Mouse (Mus musculus) cerebellum, adult 2 months (tissue): ENCODE measurements around the gene Uck1. TPM values are rescaled to one million over a fixed set of nuclear protein-coding genes. Genes with fewer than 3 reads are reported as not detected.

Experiments
- DNase-seq, 2 experiments: peaks; one replicate each; pipeline ENCODE4 v3.0.0; 2021
- H3K27ac ChIP-seq: fragments of 200-500 bp; 2 replicates; pipeline ENCODE4 v1.5.1; 2012; ENCODE audit warnings: low read length, control low read depth, inconsistent platforms; ENCODE audit not compliant: insufficient read depth
- H3K27me3 ChIP-seq: fragments of 200-500 bp; 2 replicates; pipeline ENCODE4 v1.6.1; 2012; ENCODE audit warnings: inconsistent platforms, mild to moderate bottlenecking, low read length, moderate library complexity; ENCODE audit not compliant: control insufficient read depth, insufficient read depth
- H3K4me1 ChIP-seq: fragments of 200-500 bp; 2 replicates; pipeline ENCODE4 v1.6.1; 2011; ENCODE audit warnings: low read length; ENCODE audit not compliant: control insufficient read depth, insufficient read depth
- H3K4me3 ChIP-seq: fragments of 200-500 bp; replicated peaks from 2 replicates; pipeline ENCODE3; 2011; ENCODE audit warnings: mild to moderate bottlenecking, low read depth, low read length, control low read depth; ENCODE audit not compliant: insufficient read depth
- CTCF ChIP-seq: fragments of 200-500 bp; IDR thresholded peaks from 2 replicates; pipeline ENCODE4 v1.5.1; 2011; ENCODE audit warnings: low read depth, mild to moderate bottlenecking, control low read depth, low read length, moderate library complexity, borderline replicate concordance; ENCODE audit not compliant: insufficient read depth
- POLR2A ChIP-seq: fragments of 200-500 bp; IDR thresholded peaks from 2 replicates; pipeline ENCODE4 v1.6.1; 2011; ENCODE audit warnings: low read length, control low read depth, borderline replicate concordance; ENCODE audit not compliant: insufficient read depth
- WGBS: fragments of 180-500 bp; shearing (Covaris S2); methylation state at CpG from one replicate; pipeline ENCODE4 v1.1.7; 2018; 5-methylcytosine and 5-hydroxymethylcytosine counted together
- polyA plus RNA-seq: library from polyadenylated mRNA; depleted of rRNA; stranded (reverse); fragments of >200 nt; gene quantifications from 2 replicates; pipeline ENCODE4 v1.2.3, GENCODE M21; 2012

Gene Uck1
- polyA plus RNA-seq, 1 experiment, result 72.0 TPM

DNA sequence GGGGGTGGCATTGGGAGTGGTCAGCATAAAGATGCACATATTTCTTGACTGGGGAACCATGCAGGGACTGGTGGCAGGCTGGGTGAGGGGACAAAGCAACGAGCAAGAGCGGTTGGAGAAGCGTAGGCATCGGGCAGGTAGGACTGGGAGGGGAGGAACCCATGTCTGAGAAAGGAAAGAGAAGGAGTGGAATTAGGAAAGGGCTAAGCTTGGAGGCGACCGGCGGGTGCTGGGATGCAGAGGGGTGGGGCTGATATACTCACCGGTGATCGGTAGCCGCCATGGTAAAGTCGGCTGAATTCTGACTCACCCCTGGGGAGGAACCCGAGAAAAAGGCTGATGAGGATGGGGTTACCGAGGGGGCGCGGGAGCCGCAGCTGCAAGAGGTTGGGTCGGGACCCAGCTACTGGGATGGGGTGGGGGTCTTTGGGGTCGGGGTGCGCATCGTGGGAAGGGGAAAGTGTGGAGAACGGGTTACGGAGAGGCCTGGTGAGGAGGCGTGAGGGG is 27.4 kb upstream of the Uck1 start, which contains the start of gene Golga2:
TSS of gene Golga2 (plus strand) at position 51 of the 507 bp plus-strand sequence.
- WGBS, result under 1% methylated on average over 23 of the region's 23 CpGs
- Histone ChIP-seq H3K4me1 (no peaks in the 10 kb centered on the region; the same call in 1 of the 2 replicates), H3K27ac (no peak within 1 kb of the TSS), H3K27me3 (no peaks in the 10 kb centered on the region), H3K4me3 (peak within 1 kb of the TSS; percentile 78)
- DNase-seq, result no peak
- no peak for TF ChIP-seq CTCF
- no peak for TF ChIP-seq POLR2A

DNA sequence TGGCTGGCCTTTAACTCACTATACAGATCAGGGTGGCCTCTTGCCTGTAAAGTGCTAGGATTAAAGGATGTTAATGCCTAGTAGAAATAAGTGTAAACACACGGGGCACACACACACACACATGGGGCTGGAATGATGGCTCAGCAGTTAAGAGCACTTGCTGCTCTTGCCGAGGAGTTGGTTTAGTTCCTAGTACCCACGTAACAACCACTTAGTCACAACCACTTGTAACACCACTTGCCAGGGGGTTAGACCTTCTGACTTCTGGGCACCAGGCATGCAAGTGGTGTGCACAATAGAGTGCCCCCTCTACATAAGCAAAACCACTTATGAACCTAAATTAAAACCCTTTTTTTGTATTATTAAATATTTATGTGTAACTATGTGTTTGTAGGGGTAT is 24.0 kb upstream of the Uck1 start:
- Histone ChIP-seq H3K27me3 (no peaks in the 10 kb centered on the region), H3K4me3 (no peak overlapping the region), H3K27ac (no peak overlapping the region), H3K4me1 (no peaks in the 10 kb centered on the region; the same call in 1 of the 2 replicates)
- no peak for DNase-seq
- TF ChIP-seq POLR2A (no peak), CTCF (no peak)
- 85% methylated on average over 3 of the region's 3 CpGs for WGBS

DNA sequence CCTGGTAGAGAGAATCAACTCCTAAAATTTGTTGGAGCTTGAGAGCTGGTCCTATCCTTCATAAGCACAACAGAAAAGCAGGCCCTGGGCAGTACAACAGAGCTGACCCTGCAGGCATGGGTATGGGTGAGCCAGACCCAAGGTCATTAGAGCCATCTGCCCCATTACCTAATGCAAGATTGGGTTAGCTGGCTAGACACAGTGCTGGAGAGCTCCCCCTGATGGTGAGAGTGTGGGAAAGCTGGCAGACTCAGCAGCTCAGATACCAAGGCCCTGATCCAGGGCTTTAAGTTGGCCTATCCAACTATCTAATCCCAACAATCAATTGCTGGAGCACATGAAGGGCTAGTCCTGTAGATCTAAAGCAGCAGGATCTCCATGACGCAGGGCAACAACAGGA is 22.8 kb upstream of the Uck1 start:
- TF ChIP-seq POLR2A, result no peak
- TF ChIP-seq CTCF, result peak; percentile 70
- peak; percentile 53 to 62 for DNase-seq
- Histone ChIP-seq H3K4me3 (no peak overlapping the region), H3K27ac (no peak overlapping the region), H3K4me1 (no peaks in the 10 kb centered on the region; the same call in 1 of the 2 replicates), H3K27me3 (no peaks in the 10 kb centered on the region)
- 78% methylated on average over 1 of the region's 1 CpGs for WGBS

DNA sequence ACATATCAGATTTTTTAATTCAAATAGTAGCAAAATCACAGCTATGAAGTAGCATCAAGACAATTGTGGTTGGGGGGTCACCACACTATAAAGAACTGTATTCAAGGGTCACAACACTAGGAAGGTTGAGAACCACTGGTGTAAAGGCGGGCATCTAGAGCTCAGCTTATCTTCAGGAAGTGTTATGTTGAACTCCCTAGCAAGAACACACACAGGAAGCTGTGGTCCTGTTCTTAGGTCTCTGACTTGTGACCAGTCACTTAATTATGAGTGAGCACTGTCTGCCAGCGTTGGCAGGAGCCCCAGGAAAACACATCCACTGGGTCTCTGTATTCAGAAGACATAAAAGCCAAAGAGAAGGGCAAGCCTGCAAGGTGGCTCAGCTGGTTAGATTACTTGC is 22.3 kb upstream of the Uck1 start:
- Histone ChIP-seq H3K4me1 (no peaks in the 10 kb centered on the region; the same call in 1 of the 2 replicates), H3K27ac (no peak overlapping the region), H3K4me3 (no peak overlapping the region), H3K27me3 (no peaks in the 10 kb centered on the region)
- no peak for TF ChIP-seq CTCF
- TF ChIP-seq POLR2A, result no peak
- WGBS, result 84% methylated on average over 2 of the region's 2 CpGs
- DNase-seq, result no peak

DNA sequence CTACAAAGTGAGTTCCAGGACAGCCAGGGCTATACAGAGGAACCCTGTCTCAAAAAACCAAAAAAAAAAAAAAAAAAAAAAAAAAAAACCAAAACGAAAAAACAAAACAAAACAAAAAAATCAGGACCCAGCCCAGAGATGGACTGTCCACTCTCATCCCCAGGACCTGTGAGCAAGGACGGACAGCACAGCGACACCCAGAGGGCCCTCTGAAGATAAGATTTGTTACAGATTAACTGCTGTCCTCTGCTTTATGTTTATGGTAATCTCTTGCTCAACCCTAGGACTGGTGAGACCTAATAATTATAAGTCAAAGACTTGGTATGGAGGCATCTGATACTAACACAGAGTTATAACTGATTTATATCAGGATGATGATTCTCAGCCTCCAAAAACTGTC is 15.9 kb upstream of the Uck1 start:
- no peaks in the 10 kb centered on the region for H3K4me1 ChIP-seq
- WGBS, result 82% methylated on average over 3 of the region's 3 CpGs
- no peak overlapping the region for H3K27ac ChIP-seq
- H3K27me3 ChIP-seq, result no peaks in the 10 kb centered on the region
- H3K4me3 ChIP-seq, result no peak overlapping the region
- TF ChIP-seq POLR2A (no peak), CTCF (peak; percentile 23; the same call in 1 of the 2 replicates)
- DNase-seq, result no peak

DNA sequence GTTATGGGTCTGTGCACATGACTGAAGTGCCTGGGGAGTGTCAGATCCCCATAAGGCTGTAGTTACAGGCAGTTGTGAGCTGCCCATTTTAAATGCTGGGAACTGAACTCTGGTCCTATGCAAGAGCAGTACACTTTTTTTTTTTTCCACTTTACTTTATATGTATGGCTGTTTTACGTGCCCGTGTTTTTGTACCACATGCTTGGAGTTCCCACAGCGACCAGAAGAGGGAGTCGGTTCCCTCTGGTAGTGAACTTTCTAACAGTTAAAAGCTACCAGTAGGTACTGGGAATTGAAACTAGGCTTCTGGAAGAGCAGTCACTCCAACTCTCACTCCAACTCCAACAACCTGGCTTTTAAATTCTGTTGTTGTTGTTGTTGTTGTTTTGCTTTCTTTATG is 676 bp upstream of the Uck1 start:
- peak; percentile 35 to 56 for DNase-seq
- Histone ChIP-seq H3K4me3 (no peak overlapping the region), H3K27ac (no peak overlapping the region), H3K27me3 (no peaks in the 10 kb centered on the region), H3K4me1 (peaks cover 9% of the 10 kb centered on the region)
- WGBS, result 24% methylated on average over 4 of the region's 4 CpGs
- peak; percentile 43; the same call in 1 of the 2 replicates for TF ChIP-seq CTCF
- no peak for TF ChIP-seq POLR2A

DNA sequence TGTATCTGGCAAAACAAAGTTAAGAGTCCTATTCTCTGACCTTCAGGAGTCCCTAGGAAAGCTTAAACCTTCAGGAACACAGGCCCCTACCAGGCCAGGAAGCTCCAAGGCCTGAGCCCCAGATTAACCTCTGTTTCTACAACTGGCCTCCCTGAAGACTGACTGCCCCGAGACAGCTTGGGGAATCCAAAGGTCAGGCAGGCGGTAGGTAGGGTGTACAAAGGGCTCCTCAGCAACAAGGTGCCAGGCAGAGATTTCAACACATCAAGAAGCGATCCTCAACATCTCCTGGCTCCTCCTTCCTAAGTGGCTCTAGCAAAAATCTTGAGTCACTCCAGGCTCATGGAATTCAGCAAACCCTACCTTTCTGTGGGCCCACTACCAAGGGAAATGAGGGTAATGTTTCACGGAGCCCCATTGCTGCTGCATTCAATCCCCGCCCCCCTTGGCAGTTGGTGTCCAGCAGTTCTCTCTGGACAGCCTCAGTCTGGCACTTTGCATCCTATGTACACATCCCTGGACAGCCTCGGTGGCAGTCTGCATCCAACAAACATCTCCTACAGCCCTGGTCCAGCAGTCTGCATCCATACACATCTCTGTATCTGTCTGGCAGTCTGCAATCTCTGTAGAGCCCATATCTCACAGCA is 949 bp downstream of the Uck1 start:
- Histone ChIP-seq H3K27me3 (no peaks in the 10 kb centered on the region), H3K4me1 (peaks cover 9% of the 10 kb centered on the region), H3K4me3 (peak overlapping the region; percentile 82), H3K27ac (no peak overlapping the region)
- no peak for DNase-seq
- 40% methylated on average over 6 of the region's 6 CpGs for WGBS
- TF ChIP-seq CTCF (no peak), POLR2A (no peak)

DNA sequence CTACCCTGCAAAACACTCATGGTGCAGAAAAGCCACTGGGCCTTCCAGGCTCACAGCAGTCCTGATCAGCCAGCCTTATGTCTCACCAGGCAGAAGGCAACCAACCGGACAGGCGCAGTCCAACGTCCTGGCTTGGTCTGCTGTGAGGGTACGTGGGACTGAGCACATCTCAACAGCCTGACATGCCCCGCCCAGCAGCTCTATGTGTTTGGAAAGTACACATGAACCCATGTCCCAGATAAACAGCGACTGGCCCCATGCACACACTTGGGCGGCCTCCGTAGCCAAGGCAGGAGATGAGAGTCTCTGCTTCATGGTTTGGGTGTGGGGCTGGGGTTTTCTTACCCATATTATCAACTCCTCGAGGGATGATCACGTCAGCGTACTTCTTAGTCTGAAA is 3.7 kb downstream of the Uck1 start:
- Histone ChIP-seq H3K4me1 (peaks cover 22% of the 10 kb centered on the region), H3K27me3 (no peaks in the 10 kb centered on the region), H3K27ac (no peak overlapping the region), H3K4me3 (no peak overlapping the region)
- 90% methylated on average over 11 of the region's 11 CpGs for WGBS
- TF ChIP-seq POLR2A, result no peak
- DNase-seq, result no peak

DNA sequence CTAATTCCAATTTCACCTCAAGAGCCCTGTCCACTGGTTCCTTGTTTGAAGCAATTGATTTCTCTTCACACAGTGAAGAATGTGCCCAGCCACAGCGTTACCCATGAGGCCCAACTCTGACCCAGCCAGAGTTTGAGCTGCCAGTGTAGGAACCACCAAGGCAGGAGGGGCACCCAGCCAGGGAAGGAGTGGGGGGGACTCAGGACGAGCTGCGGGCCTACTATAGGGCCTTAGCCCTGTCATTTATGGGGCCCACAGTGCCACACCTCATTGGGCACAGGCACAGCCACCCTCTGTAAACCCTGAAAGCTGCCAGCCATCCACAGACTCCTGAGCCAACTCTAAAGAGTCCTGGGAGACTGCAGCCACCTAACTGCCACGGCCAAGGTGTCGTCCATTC is 5.4 kb downstream of the Uck1 start:
- H3K4me1 ChIP-seq, result peaks cover 34% of the 10 kb centered on the region
- DNase-seq, result no peak
- H3K27me3 ChIP-seq, result no peaks in the 10 kb centered on the region
- no peak overlapping the region for H3K4me3 ChIP-seq
- 77% methylated on average over 5 of the region's 5 CpGs for WGBS
- TF ChIP-seq CTCF (no peak), POLR2A (no peak)
- H3K27ac ChIP-seq, result no peak overlapping the region
